ENCODE assay signal across 8 mouse cellular contexts in genomic region chr7:126200178-126200996, GRCm38 (mm10). TPM values are rescaled to one million over a fixed set of nuclear protein-coding genes. Genes with fewer than 3 reads are reported as not detected.
DNase-seq lines count a peak whose midpoint lies in the region; ATAC-seq and TF ChIP-seq lines count a peak whose summit lies in the region.

Gene Xpo6 (minus strand): TSS chr7:126200501.

- H3K4me2 ChIP-seq in forebrain, embryonic 13.5 days, result peak within 1 kb of the TSS; percentile 93
- peak within 1 kb of the TSS; percentile 89 for H3K4me2 ChIP-seq in liver, postnatal 0 days (ENCODE audit: low read depth, low read length)
- peak within 1 kb of the TSS; percentile 85 for H3K4me2 ChIP-seq in neural tube, embryonic 14.5 days (ENCODE audit: low read depth, low read length)

- intact Hi-C loops in heart, postnatal 10 days (cut with DNase I), result no loop called here

- under 1% methylated on average over 50 of the region's 57 CpGs for WGBS in forebrain, embryonic 13.5 days
- under 1% methylated on average over 57 of the region's 57 CpGs for WGBS in large intestine, adult 2 months
- under 1% methylated on average over 41 of the region's 57 CpGs for WGBS in liver, postnatal 0 days (ENCODE audit: insufficient replicate concordance)
- WGBS in neural tube, embryonic 14.5 days, result under 1% methylated on average over 45 of the region's 57 CpGs

- H3K36me3 ChIP-seq in E14TG2a.4 (ENCODE audit: insufficient read depth, low read length), result peaks cover 19% of the 10 kb centered on the region
- no peaks in the 10 kb centered on the region for H3K36me3 ChIP-seq in forebrain, embryonic 13.5 days (ENCODE audit: poor library complexity, severe bottlenecking)
- no peaks in the 10 kb centered on the region; the same call in 1 of the 2 replicates for H3K36me3 ChIP-seq in liver, postnatal 0 days (replicated peaks; ENCODE audit: insufficient read depth, low read length)
- no peaks in the 10 kb centered on the region for H3K36me3 ChIP-seq in neural tube, embryonic 14.5 days (ENCODE audit: control insufficient read depth, insufficient read depth, low read length)

- DNase-seq in c-Kit-positive CD71-positive TER-119-positive erythroid progenitor cells, embryonic 14.5 days (ENCODE audit: low spot score), result peak; percentile 96
- peak; percentile 96 to 97 for DNase-seq in heart, postnatal 10 days
- DNase-seq in large intestine, adult 2 months (ENCODE audit: low read depth, low spot score), result peak; percentile 86
- DNase-seq in liver, postnatal 0 days, result peak; percentile 99
- peak; percentile 99 for DNase-seq in testis, postnatal 10 days (ENCODE audit: low spot score)

- H3K9me3 ChIP-seq in E14TG2a.4 (ENCODE audit: low read length), result no peaks in the 10 kb centered on the region
- no peaks in the 10 kb centered on the region for H3K9me3 ChIP-seq in forebrain, embryonic 13.5 days (replicated peaks)
- no peaks in the 10 kb centered on the region for H3K9me3 ChIP-seq in liver, postnatal 0 days (ENCODE audit: low read length)
- H3K9me3 ChIP-seq in neural tube, embryonic 14.5 days (ENCODE audit: control insufficient read depth, low read length), result no peaks in the 10 kb centered on the region

- peak; percentile 97 for ATAC-seq in forebrain, embryonic 13.5 days
- ATAC-seq in liver, postnatal 0 days, result peak; percentile 97
- ATAC-seq in neural tube, embryonic 14.5 days (ENCODE audit: low read depth), result peak; percentile 96

- no peak for TF ChIP-seq EP300 in liver, postnatal 0 days (IDR thresholded peaks at IDR 0.05; ENCODE audit: low read depth)

- H3K4me1 ChIP-seq in E14TG2a.4 (replicated peaks; ENCODE audit: low read depth, low read length), result peaks cover 41% of the 10 kb centered on the region
- peaks cover 33% of the 10 kb centered on the region for H3K4me1 ChIP-seq in forebrain, embryonic 13.5 days
- peaks cover 21% of the 10 kb centered on the region for H3K4me1 ChIP-seq in liver, postnatal 0 days (ENCODE audit: insufficient read depth)
- peaks cover 15% of the 10 kb centered on the region for H3K4me1 ChIP-seq in neural tube, embryonic 14.5 days (ENCODE audit: control insufficient read depth, insufficient read depth, low read length)

- peak within 1 kb of the TSS; percentile 88 for H3K27ac ChIP-seq in forebrain, embryonic 13.5 days
- H3K27ac ChIP-seq in liver, postnatal 0 days (ENCODE audit: low read depth), result peak within 1 kb of the TSS; percentile 93
- H3K27ac ChIP-seq in neural tube, embryonic 14.5 days (ENCODE audit: low read depth, low read length), result peak within 1 kb of the TSS; percentile 84

- peak within 1 kb of the TSS; percentile 97 for H3K9ac ChIP-seq in forebrain, embryonic 13.5 days
- H3K9ac ChIP-seq in liver, postnatal 0 days (replicated peaks), result peak within 1 kb of the TSS; percentile 98
- H3K9ac ChIP-seq in neural tube, embryonic 14.5 days (replicated peaks; ENCODE audit: low read depth, low read length), result peak within 1 kb of the TSS; percentile 97

- no peaks in the 10 kb centered on the region; the same call in 1 of the 2 replicates for H3K27me3 ChIP-seq in E14TG2a.4 (ENCODE audit: insufficient read depth, low read length)
- H3K27me3 ChIP-seq in forebrain, embryonic 13.5 days, result no peaks in the 10 kb centered on the region
- H3K27me3 ChIP-seq in liver, postnatal 0 days (ENCODE audit: insufficient read depth, low read length), result no peaks in the 10 kb centered on the region
- no peaks in the 10 kb centered on the region for H3K27me3 ChIP-seq in neural tube, embryonic 14.5 days (ENCODE audit: control insufficient read depth, insufficient read depth, low read length)

- H3K4me3 ChIP-seq in E14TG2a.4 (replicated peaks; ENCODE audit: low read length), result peak within 1 kb of the TSS; percentile 98
- peak within 1 kb of the TSS; percentile 97 for H3K4me3 ChIP-seq in forebrain, embryonic 13.5 days
- H3K4me3 ChIP-seq in liver, postnatal 0 days (ENCODE audit: low read depth, low read length), result peak within 1 kb of the TSS; percentile 89
- H3K4me3 ChIP-seq in neural tube, embryonic 14.5 days (ENCODE audit: low read depth, low read length), result peak within 1 kb of the TSS; percentile 97

- TF ChIP-seq CTCF in E14TG2a.4 (conservative IDR thresholded peaks at IDR 0.05; ENCODE audit: low read length), result no peak
- peak; percentile 23; the same call in 1 of the 2 replicates for TF ChIP-seq CTCF in liver, postnatal 0 days (IDR thresholded peaks at IDR 0.05; ENCODE audit: low read depth)

RNA-seq across cellular contexts. Expression of gene Xpo6, which starts in this region (rescaled TPM):
- polyA plus RNA-seq in forebrain, embryonic 13.5 days (2015; fragmentation: Nextera tagmentation; extraction: Ambion mirVana), result 47.7 and 54.6 TPM in 2 replicates
- 10 to 100 TPM; 39.7 to 41.4 TPM for total RNA-seq in heart, postnatal 10 days (2021)
- 126 and 136 TPM in 2 replicates for polyA plus RNA-seq in large intestine, adult 2 months (2012; rRNA removed)
- polyA plus RNA-seq in liver, postnatal 0 days (2015; fragmentation: Nextera tagmentation; extraction: Ambion mirVana), result 12.7 and 15.1 TPM in 2 replicates
- polyA plus RNA-seq in neural tube, embryonic 14.5 days (2014; fragmentation: Nextera tagmentation; extraction: Ambion mirVana), result 68.3 and 77.2 TPM in 2 replicates

Comparison
In these comparisons a context has a peak if more than half of its experiments do, and no peak if none do; other contexts are left out.
1. Peak in every context shown above with its lines: DNase-seq, ATAC-seq, H3K4me3 ChIP-seq and H3K27ac ChIP-seq.